Mouse (Mus musculus): ENCODE results near the gene Rb1.
A peak's percentile ranks its signal among the peaks of the same experiment; 100 is the strongest.

The Rb1 gene

DNA sequence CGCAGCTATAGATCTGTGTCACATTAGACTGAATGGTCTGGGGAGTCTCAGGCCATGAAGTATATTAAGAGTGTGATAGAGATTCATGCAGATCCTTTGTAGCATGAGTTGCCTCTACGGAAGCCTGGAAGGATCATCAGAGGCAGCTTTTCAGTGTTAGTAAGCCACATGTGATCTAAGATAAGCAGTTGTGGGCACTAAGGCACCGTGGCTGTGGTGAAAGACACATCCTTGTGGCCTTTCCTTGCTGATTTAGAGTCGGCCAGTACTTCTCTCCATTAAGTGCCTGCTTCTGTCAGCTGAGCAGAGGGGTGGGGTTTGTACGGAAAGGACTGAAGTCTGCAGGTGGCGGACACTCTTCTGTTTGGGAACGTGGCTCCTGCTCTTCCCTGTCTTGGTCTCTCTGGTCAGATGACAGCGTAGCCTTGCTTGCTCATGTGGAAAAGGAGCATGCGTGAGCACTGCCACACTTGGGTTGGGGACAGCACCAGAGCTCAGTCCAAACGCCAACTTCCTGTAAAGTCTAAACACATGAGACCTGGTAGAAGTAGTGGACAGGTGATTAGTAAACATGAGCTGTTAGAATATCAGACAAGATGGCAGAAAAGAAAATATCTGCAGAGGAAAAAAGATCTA is 162.1 kb downstream of the Rb1 start:
- DNase-seq (ENCODE audit: low read depth in 2 of 2, low spot score in 2 of 2): no peak

DNA sequence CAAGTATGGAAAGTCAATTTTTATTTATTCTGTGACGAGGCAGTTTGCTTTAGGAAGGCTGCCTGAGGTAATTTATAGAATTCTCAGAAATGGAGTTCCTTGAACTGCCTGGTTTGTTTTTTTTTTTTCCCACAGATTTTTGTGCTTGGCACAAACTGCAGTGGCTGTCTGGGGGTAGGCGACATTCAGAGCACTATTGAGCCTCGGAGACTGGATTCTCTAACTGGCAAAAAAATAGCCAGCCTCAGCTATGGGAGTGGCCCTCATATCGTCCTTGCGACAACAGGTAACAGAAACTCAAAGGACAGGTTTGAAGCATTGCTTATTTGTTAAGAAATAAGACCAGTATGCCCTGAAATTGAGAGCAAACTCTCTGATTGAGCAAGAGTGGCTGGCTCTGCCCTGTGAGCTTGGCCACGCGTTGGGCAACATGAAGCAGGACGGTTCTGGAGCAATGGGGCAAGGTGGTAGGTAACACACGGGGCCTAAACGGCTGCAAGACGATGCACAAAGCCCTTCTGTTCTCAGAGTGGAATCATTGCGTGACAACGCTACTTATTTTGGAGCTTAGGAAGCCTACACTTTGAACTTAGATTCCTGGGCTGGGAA is 163.3 kb downstream of the Rb1 start:
- DNase-seq (ENCODE audit: low read depth in 2 of 2, low spot score in 2 of 2): no peak

GRCm38 (mm10) chr14:73161303-73161702 is 164.3 kb downstream of the Rb1 start:
- peak; percentile 20 to 21 for DNase-seq (ENCODE audit: low read depth in 2 of 2, low spot score in 2 of 2)

DNA sequence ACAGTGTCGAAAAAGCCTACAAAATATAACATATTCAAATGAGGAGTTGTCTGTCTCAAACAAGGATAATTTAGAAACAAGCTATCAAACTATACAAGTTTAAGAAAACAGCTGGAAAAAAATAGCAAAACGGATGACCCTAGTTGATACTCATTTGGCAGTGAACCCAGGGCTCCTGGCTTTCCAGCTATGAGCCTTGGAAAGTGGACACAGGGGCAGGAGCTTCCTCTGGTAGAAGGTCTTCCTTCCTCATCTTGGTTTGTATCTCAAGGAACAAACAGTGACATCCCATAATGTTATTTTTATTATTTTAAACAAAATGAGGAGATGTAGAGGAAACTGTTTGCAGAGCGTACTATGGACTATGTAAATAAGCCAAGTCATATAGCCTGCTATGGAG is 177.5 kb downstream of the Rb1 start:
- no peak for DNase-seq (ENCODE audit: low read depth in 2 of 2, low spot score in 2 of 2)

DNA sequence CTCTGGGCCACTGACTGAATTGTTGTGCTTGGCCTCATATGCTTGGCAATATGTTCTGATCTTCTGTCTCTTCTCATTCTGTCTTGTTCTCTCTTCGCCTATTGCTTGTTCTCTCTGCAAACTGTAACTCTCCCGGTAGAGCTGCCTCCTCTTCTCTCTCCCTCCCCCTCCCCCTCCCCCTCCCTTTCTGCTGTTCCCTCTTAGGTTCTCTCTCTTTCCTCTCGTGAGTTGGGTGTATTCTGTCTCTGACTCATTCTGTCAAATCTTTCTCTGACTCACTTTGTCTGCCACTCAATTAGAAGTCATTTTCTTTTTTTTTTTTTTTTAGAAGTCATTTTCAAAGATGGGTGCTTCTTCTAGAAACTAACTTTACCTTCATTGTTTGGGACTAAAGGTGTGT is 178.9 kb downstream of the Rb1 start:
- DNase-seq (ENCODE audit: low read depth in 2 of 2, low spot score in 2 of 2): no peak

- DNase-seq (ENCODE audit: low read depth in 2 of 2, low spot score in 2 of 2): no peak
Observed at GRCm38 (mm10) chr14:73145531-73145930, 180.1 kb downstream of the Rb1 start.

- no peak for DNase-seq (ENCODE audit: low read depth in 2 of 2, low spot score in 2 of 2)
Observed at GRCm38 (mm10) chr14:73143710-73144420, 181.8 kb downstream of the Rb1 start.

- DNase-seq (ENCODE audit: low read depth in 2 of 2, low spot score in 2 of 2): peak; percentile 77 to 78
Observed at GRCm38 (mm10) chr14:73142896-73143709, 182.5 kb downstream of the Rb1 start.

GRCm38 (mm10) chr14:73142421-73142895 is 183.2 kb downstream of the Rb1 start:
- no peak for DNase-seq (ENCODE audit: low read depth in 2 of 2, low spot score in 2 of 2)

DNA sequence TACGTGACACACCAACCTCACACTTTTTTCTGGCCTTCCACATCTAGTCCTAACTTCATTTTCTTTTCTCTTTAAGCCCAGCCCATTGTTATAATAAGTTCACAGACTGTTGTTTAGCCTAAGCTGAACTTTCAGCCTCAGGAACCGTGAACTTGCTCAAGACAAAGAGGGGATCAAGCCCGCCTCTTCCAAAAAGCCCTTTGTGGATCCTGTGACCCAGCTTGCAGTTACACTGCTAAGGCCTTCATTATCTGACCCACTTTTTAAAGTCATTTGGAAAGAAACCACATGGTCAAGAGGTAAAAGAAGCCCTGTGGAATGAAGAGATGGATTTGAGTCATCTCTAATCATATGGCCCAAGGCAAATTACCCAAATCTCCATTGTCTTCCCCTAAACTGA is 183.8 kb downstream of the Rb1 start:
- DNase-seq (ENCODE audit: low read depth in 2 of 2, low spot score in 2 of 2): no peak

DNA sequence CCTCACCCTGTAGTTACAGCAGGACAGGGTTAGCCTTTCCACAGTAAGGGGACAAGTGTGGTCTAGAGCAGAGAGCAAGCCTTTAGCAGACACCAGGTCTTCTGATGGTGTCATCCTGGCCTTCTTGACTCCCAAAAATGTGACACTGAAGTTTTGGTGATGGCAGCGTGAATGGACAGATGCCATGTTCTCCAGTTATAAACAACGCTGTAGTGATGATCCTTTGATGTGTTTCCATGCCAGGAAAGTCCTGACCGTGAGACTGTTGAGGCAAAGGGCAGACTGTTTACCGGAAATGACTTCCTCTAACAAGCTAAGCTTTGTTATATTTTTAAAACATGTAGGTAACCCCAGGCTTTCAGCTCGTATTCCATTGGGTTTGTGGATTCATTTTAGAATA is 185.8 kb downstream of the Rb1 start:
- DNase-seq (ENCODE audit: low read depth in 2 of 2, low spot score in 2 of 2): no peak

- no peak for DNase-seq (ENCODE audit: low read depth in 2 of 2, low spot score in 2 of 2)
Observed at GRCm38 (mm10) chr14:73138483-73138882, 187.1 kb downstream of the Rb1 start.

DNA sequence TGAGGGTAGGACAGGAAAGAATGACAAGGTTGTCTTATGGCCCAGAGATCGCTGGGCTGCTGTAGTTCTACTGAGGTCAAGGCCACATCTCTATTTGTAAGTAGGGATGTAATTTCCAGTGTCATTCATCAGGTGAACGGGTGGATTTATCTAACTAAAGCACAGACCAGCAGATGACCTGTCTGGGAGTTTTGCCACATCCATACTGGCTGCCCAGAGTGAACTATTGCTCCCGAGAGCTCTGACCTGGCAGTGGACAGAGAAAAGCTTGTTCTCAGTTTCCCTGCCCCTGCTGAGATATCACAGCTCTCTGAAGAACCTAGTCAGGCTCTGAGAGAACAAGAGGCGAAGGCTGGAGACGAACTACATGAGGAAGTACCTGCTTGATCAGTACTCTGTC is 188.4 kb downstream of the Rb1 start:
- no peak for DNase-seq (ENCODE audit: low read depth in 2 of 2, low spot score in 2 of 2)
